Mouse (Mus musculus): ENCODE measurements at regions not wholly inside any gene's neighbourhood (a gene's known extent, or its start where the extent isn't known, plus 50 kb on each side); places are given as distances from the start of the nearest gene placed in this dataset.
"Not testable (repeated sequence)": the region's sequence is repeated elsewhere in the genome, so short reads cannot be mapped to it uniquely, and the experiment has no call there.

GRCm38 (mm10) chr3:147786555-147786954 lies 934.4 kb downstream of the Ttll7 start:
- H3K36me3 ChIP-seq (ENCODE audit: inconsistent target), result no peaks in the 10 kb centered on the region
- no peak overlapping the region for H3K4me3 ChIP-seq (ENCODE audit: inconsistent target)
- no peak overlapping the region for H3K27ac ChIP-seq
- WGBS (ENCODE audit: missing documents), result 78% methylated on average over 2 of the region's 2 CpGs
- no peaks in the 10 kb centered on the region for H3K79me2 ChIP-seq (ENCODE audit: inconsistent target)

DNA sequence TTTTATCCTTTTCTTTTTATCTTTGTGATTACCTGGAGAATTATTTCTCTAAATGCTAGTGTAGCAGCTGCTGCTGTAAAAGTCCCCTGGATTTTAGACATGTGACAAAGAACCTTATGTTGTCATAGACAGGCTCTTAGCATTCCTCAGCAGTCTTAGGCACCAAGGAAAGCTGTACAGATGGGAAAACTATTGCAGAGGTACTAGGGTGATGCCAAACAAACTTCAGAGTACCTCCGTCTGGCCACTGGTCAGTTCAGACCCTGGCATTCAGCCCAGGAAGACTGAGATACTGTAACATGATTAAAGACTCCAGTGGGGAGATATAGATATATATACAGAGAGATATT lies 898.6 kb downstream of the Ttll7 start:
- no peak overlapping the region for H3K4me3 ChIP-seq (ENCODE audit: inconsistent target)
- H3K79me2 ChIP-seq (ENCODE audit: inconsistent target), result no peaks in the 10 kb centered on the region
- no peaks in the 10 kb centered on the region for H3K36me3 ChIP-seq (ENCODE audit: inconsistent target)
- 83% methylated on average over 1 of the region's 1 CpGs for WGBS (ENCODE audit: missing documents)
- no peak overlapping the region for H3K27ac ChIP-seq

- 92% methylated on average over 12 of the region's 12 CpGs for WGBS (ENCODE audit: missing documents)
- Histone ChIP-seq H3K4me3 (ENCODE audit: inconsistent target) (no peak overlapping the region), H3K27ac (no peak overlapping the region), H3K79me2 (ENCODE audit: inconsistent target) (no peaks in the 10 kb centered on the region), H3K36me3 (ENCODE audit: inconsistent target) (no peaks in the 10 kb centered on the region)
These were observed 898.0 kb downstream of the Ttll7 start for GRCm38 (mm10) chr3:147749939-147750841.

GRCm38 (mm10) chr3:147749442-147749841 lies 897.3 kb downstream of the Ttll7 start:
- WGBS (ENCODE audit: missing documents), result 86% methylated on average over 5 of the region's 5 CpGs
- H3K36me3 ChIP-seq (ENCODE audit: inconsistent target), result no peaks in the 10 kb centered on the region
- no peaks in the 10 kb centered on the region for H3K79me2 ChIP-seq (ENCODE audit: inconsistent target)
- H3K27ac ChIP-seq, result no peak overlapping the region
- no peak overlapping the region for H3K4me3 ChIP-seq (ENCODE audit: inconsistent target)

DNA sequence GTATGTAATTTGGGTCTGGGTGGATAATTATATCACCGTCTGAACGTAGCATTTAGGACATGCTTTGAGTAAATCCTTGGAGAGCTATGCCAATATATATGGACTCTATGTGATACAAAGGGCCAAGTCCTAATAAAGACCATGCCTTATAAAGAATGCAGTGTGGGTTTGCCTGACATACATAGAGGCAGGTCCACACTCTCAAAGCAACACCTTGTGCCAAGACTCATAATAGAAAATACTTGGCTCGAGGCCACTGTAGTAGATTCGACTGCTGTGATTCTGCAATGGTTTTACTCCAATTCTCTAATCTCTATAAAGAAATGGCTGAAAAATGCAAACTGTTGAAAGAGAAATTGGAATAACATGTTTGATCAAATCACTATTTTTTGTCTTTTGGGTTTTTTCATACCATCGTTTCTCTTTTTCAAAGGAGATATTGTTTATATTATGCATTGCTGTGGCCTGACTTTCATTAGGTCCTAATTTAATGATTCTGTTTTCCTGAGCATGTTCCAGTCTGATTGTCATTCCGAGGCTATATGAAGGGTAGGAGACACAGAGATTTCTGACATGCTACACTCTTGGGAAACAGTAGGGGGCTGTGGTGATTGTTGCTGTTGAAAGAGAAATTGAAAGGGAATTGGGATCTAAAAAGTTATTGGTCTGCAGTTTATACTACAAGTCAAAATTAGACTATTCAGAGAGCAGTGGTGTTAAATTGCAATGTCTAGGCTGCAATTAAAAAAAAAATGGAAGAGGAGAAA lies 884.7 kb downstream of the Ttll7 start:
- no peak overlapping the region for H3K27ac ChIP-seq
- WGBS (ENCODE audit: missing documents), result 83% methylated on average over 6 of the region's 6 CpGs

DNA sequence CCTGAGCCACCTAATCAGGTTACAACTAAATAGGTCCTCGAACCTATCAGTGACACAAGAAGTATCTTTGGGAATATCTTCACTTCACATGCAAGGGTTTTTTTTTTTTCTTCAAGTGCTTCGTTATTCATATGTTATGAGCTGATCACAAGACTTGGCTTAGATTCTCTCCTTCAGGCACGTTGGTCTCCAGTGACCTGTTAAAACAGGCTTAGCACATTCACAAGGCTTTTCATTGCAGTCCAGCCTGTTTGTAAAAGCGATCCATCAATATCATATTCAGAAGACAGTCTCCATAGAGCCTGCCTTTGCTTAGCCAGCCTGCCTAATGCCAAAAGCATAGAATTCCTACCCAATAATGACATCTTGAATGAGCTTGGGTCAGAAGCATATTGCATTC lies 864.2 kb downstream of the Ttll7 start:
- Histone ChIP-seq H3K4me3 (ENCODE audit: inconsistent target) (no peak overlapping the region), H3K79me2 (ENCODE audit: inconsistent target) (no peaks in the 10 kb centered on the region), H3K36me3 (ENCODE audit: inconsistent target) (no peaks in the 10 kb centered on the region), H3K27ac (no peak overlapping the region)
- WGBS (ENCODE audit: missing documents), result 73% methylated on average over 4 of the region's 4 CpGs

More for the DNA sequence above, 884.7 kb downstream of the Ttll7 start:
- H3K4me3 ChIP-seq (ENCODE audit: inconsistent target), result no peak overlapping the region
- no peaks in the 10 kb centered on the region for H3K36me3 ChIP-seq (ENCODE audit: inconsistent target)
- H3K79me2 ChIP-seq (ENCODE audit: inconsistent target), result no peaks in the 10 kb centered on the region

- H3K79me2 ChIP-seq (ENCODE audit: inconsistent target), result no peaks in the 10 kb centered on the region
- no peak overlapping the region for H3K27ac ChIP-seq
- H3K4me3 ChIP-seq (ENCODE audit: inconsistent target), result no peak overlapping the region
- WGBS (ENCODE audit: missing documents), result 81% methylated on average over 4 of the region's 4 CpGs
- H3K36me3 ChIP-seq (ENCODE audit: inconsistent target), result no peaks in the 10 kb centered on the region
These were observed 855.2 kb downstream of the Ttll7 start for GRCm38 (mm10) chr3:147707401-147707801.

GRCm38 (mm10) chr3:147683730-147684129 lies 831.6 kb downstream of the Ttll7 start:
- Histone ChIP-seq H3K27ac (no peak overlapping the region), H3K36me3 (ENCODE audit: inconsistent target) (no peaks in the 10 kb centered on the region), H3K79me2 (ENCODE audit: inconsistent target) (no peaks in the 10 kb centered on the region), H3K4me3 (ENCODE audit: inconsistent target) (no peak overlapping the region)
- WGBS (ENCODE audit: missing documents), result 85% methylated on average over 2 of the region's 2 CpGs

- H3K27ac ChIP-seq, result no peak overlapping the region
- H3K4me3 ChIP-seq (ENCODE audit: inconsistent target), result no peak overlapping the region
- H3K36me3 ChIP-seq (ENCODE audit: inconsistent target), result no peaks in the 10 kb centered on the region
- 84% methylated on average over 1 of the region's 1 CpGs for WGBS (ENCODE audit: missing documents)
- H3K79me2 ChIP-seq (ENCODE audit: inconsistent target), result no peaks in the 10 kb centered on the region
These were observed 828.1 kb downstream of the Ttll7 start for GRCm38 (mm10) chr3:147680299-147680698.

- Histone ChIP-seq H3K36me3 (ENCODE audit: inconsistent target) (no peaks in the 10 kb centered on the region), H3K27ac (no peak overlapping the region), H3K79me2 (ENCODE audit: inconsistent target) (no peaks in the 10 kb centered on the region), H3K4me3 (ENCODE audit: inconsistent target) (no peak overlapping the region)
- 93% methylated on average over 3 of the region's 3 CpGs for WGBS (ENCODE audit: missing documents)
These were observed 810.4 kb downstream of the Ttll7 start for GRCm38 (mm10) chr3:147662572-147662971.

GRCm38 (mm10) chr3:147652849-147653248 lies 800.7 kb downstream of the Ttll7 start:
- Histone ChIP-seq H3K4me3 (ENCODE audit: inconsistent target) (no peak overlapping the region), H3K36me3 (ENCODE audit: inconsistent target) (no peaks in the 10 kb centered on the region), H3K27ac (no peak overlapping the region), H3K79me2 (ENCODE audit: inconsistent target) (no peaks in the 10 kb centered on the region)
- WGBS (ENCODE audit: missing documents), result 74% methylated on average over 6 of the region's 6 CpGs

- not testable (repeated sequence) for H3K27ac ChIP-seq; H3K4me3 ChIP-seq (ENCODE audit: inconsistent target); H3K79me2 ChIP-seq (ENCODE audit: inconsistent target); H3K36me3 ChIP-seq (ENCODE audit: inconsistent target)
- 98% methylated on average over 12 of the region's 21 CpGs for WGBS (ENCODE audit: missing documents)
These were observed 783.3 kb downstream of the Ttll7 start for GRCm38 (mm10) chr3:147635486-147635885.

- H3K79me2 ChIP-seq (ENCODE audit: inconsistent target), result no peaks in the 10 kb centered on the region
- H3K36me3 ChIP-seq (ENCODE audit: inconsistent target), result no peaks in the 10 kb centered on the region
- no peak overlapping the region for H3K4me3 ChIP-seq (ENCODE audit: inconsistent target)
- H3K27ac ChIP-seq, result no peak overlapping the region
- 90% methylated on average over 3 of the region's 3 CpGs for WGBS (ENCODE audit: missing documents)
These were observed 779.0 kb downstream of the Ttll7 start for GRCm38 (mm10) chr3:147631151-147631550.

DNA sequence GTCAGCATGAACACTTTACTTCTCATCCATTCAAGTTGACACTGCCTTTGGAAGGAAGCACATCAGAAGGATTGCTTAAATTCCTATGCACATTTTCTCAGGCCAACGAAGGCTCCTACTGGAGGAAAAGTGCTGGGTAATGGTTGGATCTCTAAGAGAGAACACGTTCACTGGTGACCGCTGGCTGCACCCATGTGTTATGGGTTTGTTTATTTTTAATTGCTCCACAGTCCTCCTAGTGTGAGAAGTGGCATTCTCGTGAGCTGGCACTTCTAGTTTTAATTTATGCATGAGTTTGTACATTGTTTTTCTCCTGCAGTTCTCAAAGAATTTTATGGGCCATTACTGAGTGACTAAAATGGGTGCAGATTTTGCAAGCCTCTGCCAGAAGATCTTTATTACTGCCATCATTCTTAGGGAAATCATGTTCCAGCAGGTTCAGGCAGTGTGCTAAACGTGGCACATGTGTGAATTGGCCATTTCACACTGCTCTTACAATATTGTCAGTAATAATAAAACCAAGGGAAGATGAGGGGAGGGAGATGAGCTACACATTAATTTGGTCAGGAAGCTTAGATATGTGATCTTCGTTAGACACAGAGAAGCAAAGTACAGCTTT lies 731.6 kb downstream of the Ttll7 start:
- Histone ChIP-seq H3K27ac (no peak overlapping the region), H3K79me2 (ENCODE audit: inconsistent target) (no peaks in the 10 kb centered on the region), H3K36me3 (ENCODE audit: inconsistent target) (no peaks in the 10 kb centered on the region), H3K4me3 (ENCODE audit: inconsistent target) (no peak overlapping the region)
- 67% methylated on average over 6 of the region's 6 CpGs for WGBS (ENCODE audit: missing documents)

- 93% methylated on average over 4 of the region's 4 CpGs for WGBS (ENCODE audit: missing documents)
- H3K36me3 ChIP-seq (ENCODE audit: inconsistent target), result no peaks in the 10 kb centered on the region
- H3K27ac ChIP-seq, result no peak overlapping the region
- no peak overlapping the region for H3K4me3 ChIP-seq (ENCODE audit: inconsistent target)
- no peaks in the 10 kb centered on the region for H3K79me2 ChIP-seq (ENCODE audit: inconsistent target)
These were observed 719.7 kb downstream of the Ttll7 start for GRCm38 (mm10) chr3:147571850-147572249.

Measured in macrophage (primary cell).